Mouse (Mus musculus): Measurements from ENCODE around the gene Rap1a. TPM values are rescaled to one million over a fixed set of nuclear protein-coding genes. Genes with fewer than 3 reads are reported as not detected.
A peak's percentile ranks its signal among the peaks of the same experiment; 100 is the strongest.

Gene Rap1a
- total and polyA plus RNA-seq, 2 experiments from 2014 or later, result 17.8 to 91.0 TPM

DNA sequence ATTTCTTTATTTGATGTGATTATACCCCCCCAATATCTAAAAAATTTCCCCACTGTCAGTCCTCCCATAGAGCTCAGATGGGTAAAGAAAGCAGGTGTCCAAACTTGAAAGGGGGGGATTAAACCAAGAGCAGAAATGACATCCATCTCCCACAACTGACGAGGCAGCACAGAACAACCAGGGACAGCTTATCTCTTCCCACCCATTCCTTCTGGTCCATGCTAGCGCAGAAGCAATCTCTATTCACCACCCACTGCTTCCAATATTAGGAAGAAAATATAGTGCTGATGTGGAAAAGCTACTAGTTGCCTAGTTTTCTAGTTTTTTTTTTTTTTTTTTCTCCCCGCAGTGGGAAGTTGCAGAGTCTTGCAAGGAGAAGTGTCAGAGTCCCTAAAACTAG, 34.7 kb upstream of the Rap1a start:
- 52% methylated on average over 3 of the region's 3 CpGs for WGBS
- H3K4me1 ChIP-seq (ENCODE audit: control insufficient read depth, insufficient read depth), result no peaks in the 10 kb centered on the region
- H3K27me3 ChIP-seq (ENCODE audit: control insufficient read depth, insufficient read depth, low read length), result no peaks in the 10 kb centered on the region
- ATAC-seq (ENCODE audit: insufficient read depth, low read depth) (no peak), DNase-seq (ENCODE audit: low spot score) (no peak)
- no peak for TF ChIP-seq CTCF (IDR thresholded peaks at IDR 0.05; ENCODE audit: low read depth)
- TF ChIP-seq EP300 (IDR thresholded peaks at IDR 0.05; ENCODE audit: low read depth), result no peak
- no peak overlapping the region for H3K4me2 ChIP-seq (ENCODE audit: low read depth, low read length)
- no peak overlapping the region for H3K4me3 ChIP-seq (ENCODE audit: low read depth, low read length)
- no peaks in the 10 kb centered on the region for H3K36me3 ChIP-seq (replicated peaks; ENCODE audit: control insufficient read depth, insufficient read depth, low read length)
- H3K9me3 ChIP-seq (replicated peaks; ENCODE audit: control insufficient read depth, low read length), result no peaks in the 10 kb centered on the region
- no peak overlapping the region for H3K9ac ChIP-seq (replicated peaks; ENCODE audit: low read depth, low read length)
- H3K27ac ChIP-seq (ENCODE audit: low read depth), result no peak overlapping the region

DNA sequence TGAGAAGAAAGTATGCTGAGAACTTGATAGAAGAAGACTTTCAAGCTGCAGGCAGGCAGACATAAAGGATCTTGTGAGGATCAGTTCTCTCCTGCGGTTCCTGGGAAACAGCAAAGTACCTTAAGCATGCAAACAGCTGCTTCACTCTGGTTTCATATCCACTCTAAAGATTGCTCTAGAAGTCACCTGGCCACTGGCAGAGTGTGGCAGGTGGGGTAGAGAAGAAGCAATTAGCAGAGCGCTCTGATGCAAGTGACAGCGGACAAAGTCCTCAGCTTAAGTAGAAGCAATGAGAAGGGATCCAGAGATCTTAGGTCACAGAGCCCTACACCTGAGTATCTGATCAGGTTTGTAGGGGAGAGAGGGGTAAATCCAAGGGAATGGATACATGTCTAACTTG, 30.4 kb upstream of the Rap1a start:
- WGBS, result 90% methylated on average over 3 of the region's 3 CpGs

DNA sequence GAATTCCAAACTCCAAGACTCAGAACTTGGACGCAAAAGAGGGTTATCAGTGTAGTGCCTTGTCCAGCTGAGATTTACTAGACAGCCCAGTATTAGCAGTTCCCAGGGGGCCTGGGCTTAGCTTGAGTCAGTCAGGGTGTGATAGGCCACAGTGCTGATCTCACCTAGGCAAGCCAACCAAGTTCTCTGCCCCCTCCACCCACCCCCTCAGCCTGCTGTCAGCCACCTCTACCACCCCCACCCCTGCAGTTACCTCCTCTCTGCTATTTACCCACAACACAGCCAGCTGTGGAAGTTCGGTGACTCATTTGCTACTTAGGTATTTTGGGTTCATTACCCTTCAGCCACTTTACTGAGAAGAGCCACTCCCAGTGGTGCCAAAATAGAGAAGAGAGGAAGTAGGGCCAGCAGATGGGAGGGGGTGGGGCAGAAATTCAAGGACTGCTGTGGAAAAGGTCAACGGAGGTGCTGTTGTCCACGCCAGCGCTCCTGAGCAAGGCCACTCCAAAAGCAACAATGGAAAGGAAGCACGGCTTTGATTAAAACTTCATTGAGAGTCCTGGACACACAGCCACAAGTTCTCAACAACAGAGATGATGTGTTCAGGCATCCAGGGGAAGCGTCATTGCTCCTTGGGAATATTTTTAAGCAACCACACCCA, 24.5 kb upstream of the Rap1a start:
- 19% methylated on average over 7 of the region's 7 CpGs for WGBS
- H3K4me2 ChIP-seq (ENCODE audit: low read depth, low read length), result 0 out of 2 replicates have a peak overlapping the region, but pooled peaks have one; percentile 15
- H3K9me3 ChIP-seq (replicated peaks; ENCODE audit: control insufficient read depth, low read length), result no peaks in the 10 kb centered on the region
- H3K4me1 ChIP-seq (ENCODE audit: control insufficient read depth, insufficient read depth), result peaks cover 20% of the 10 kb centered on the region
- ATAC-seq (ENCODE audit: insufficient read depth, low read depth) (peak; percentile 92), DNase-seq (ENCODE audit: low spot score) (peak; percentile 91)
- H3K4me3 ChIP-seq (ENCODE audit: low read depth, low read length), result no peak overlapping the region
- no peak for TF ChIP-seq CTCF (IDR thresholded peaks at IDR 0.05; ENCODE audit: low read depth)
- peak; percentile 86 for TF ChIP-seq EP300 (IDR thresholded peaks at IDR 0.05; ENCODE audit: low read depth)
- H3K36me3 ChIP-seq (replicated peaks; ENCODE audit: control insufficient read depth, insufficient read depth, low read length), result no peaks in the 10 kb centered on the region
- no peak overlapping the region for H3K9ac ChIP-seq (replicated peaks; ENCODE audit: low read depth, low read length)
- peak overlapping the region; percentile 78 for H3K27ac ChIP-seq (ENCODE audit: low read depth)
- H3K27me3 ChIP-seq (ENCODE audit: control insufficient read depth, insufficient read depth, low read length), result peaks cover under 1% of the 10 kb centered on the region; the same call in 1 of the 2 replicates

More for the DNA sequence above, 30.4 kb upstream of the Rap1a start:
- ATAC-seq (ENCODE audit: insufficient read depth, low read depth) (no peak), DNase-seq (ENCODE audit: low spot score) (no peak)
- Histone ChIP-seq H3K4me2 (ENCODE audit: low read depth, low read length) (no peak overlapping the region), H3K4me1 (ENCODE audit: control insufficient read depth, insufficient read depth) (0 out of 2 replicates have a peak, but pooled peaks cover under 1% of the 10 kb centered on the region), H3K4me3 (ENCODE audit: low read depth, low read length) (no peak overlapping the region), H3K36me3 (replicated peaks; ENCODE audit: control insufficient read depth, insufficient read depth, low read length) (no peaks in the 10 kb centered on the region), H3K9ac (replicated peaks; ENCODE audit: low read depth, low read length) (no peak overlapping the region), H3K27ac (ENCODE audit: low read depth) (no peak overlapping the region), H3K9me3 (replicated peaks; ENCODE audit: control insufficient read depth, low read length) (no peaks in the 10 kb centered on the region), H3K27me3 (ENCODE audit: control insufficient read depth, insufficient read depth, low read length) (no peaks in the 10 kb centered on the region)
- TF ChIP-seq EP300 (IDR thresholded peaks at IDR 0.05; ENCODE audit: low read depth) (no peak), CTCF (IDR thresholded peaks at IDR 0.05; ENCODE audit: low read depth) (no peak)

DNA sequence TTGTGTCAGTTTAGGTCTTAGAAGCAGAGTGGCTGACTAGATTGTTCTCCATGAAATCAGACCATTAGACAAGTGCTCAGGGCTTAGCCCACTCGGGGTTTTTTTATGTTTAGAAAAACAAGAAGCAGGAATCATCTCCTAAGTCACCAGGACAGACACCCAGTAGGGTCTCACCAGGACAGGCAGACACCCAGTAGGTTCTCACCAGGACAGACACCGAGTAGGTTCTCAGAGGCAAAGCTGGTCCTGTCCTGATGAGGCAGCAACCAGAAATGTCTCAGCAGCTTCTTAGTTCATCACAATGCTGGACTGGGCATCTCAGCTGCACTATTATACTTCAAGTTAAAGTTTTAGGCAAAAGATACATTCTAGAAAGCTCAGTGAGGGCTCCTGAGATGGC, 23.6 kb upstream of the Rap1a start:
- DNase-seq (ENCODE audit: low spot score) (no peak), ATAC-seq (ENCODE audit: insufficient read depth, low read depth) (no peak)
- no peaks in the 10 kb centered on the region for H3K36me3 ChIP-seq (replicated peaks; ENCODE audit: control insufficient read depth, insufficient read depth, low read length)
- no peak overlapping the region for H3K9ac ChIP-seq (replicated peaks; ENCODE audit: low read depth, low read length)
- H3K27ac ChIP-seq (ENCODE audit: low read depth), result no peak overlapping the region; the same call in 1 of the 2 replicates
- peaks cover 10% of the 10 kb centered on the region for H3K27me3 ChIP-seq (ENCODE audit: control insufficient read depth, insufficient read depth, low read length)
- H3K9me3 ChIP-seq (replicated peaks; ENCODE audit: control insufficient read depth, low read length), result no peaks in the 10 kb centered on the region
- H3K4me1 ChIP-seq (ENCODE audit: control insufficient read depth, insufficient read depth), result peaks cover 20% of the 10 kb centered on the region
- no peak overlapping the region for H3K4me2 ChIP-seq (ENCODE audit: low read depth, low read length)
- 41% methylated on average over 2 of the region's 2 CpGs for WGBS
- no peak for TF ChIP-seq EP300 (IDR thresholded peaks at IDR 0.05; ENCODE audit: low read depth)
- TF ChIP-seq CTCF (IDR thresholded peaks at IDR 0.05; ENCODE audit: low read depth), result no peak
- no peak overlapping the region for H3K4me3 ChIP-seq (ENCODE audit: low read depth, low read length)

DNA sequence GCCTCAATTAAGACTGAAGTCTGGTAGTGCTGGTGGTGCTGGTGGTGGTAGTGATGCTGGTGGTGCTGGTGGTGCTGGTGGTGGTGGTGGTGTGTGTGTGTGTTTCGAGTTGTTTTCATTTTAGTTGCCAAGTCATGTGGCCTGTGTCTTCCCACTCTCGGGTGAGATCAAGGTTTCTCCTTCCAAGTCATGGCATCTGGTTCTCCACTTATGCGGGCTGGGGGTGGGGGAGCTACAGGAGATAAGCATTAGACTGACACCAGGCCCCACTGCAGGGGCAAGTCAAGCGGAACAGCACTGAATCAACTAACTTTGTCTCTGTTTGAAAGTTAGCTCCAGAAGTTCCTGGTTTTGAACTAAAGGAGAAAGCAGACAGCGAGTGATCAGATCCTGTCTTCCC, 23.0 kb upstream of the Rap1a start:
- no peaks in the 10 kb centered on the region for H3K9me3 ChIP-seq (replicated peaks; ENCODE audit: control insufficient read depth, low read length)
- no peak overlapping the region for H3K9ac ChIP-seq (replicated peaks; ENCODE audit: low read depth, low read length)
- 31% methylated on average over 5 of the region's 5 CpGs for WGBS
- no peaks in the 10 kb centered on the region for H3K36me3 ChIP-seq (replicated peaks; ENCODE audit: control insufficient read depth, insufficient read depth, low read length)
- peaks cover 15% of the 10 kb centered on the region for H3K27me3 ChIP-seq (ENCODE audit: control insufficient read depth, insufficient read depth, low read length)
- no peak overlapping the region for H3K4me3 ChIP-seq (ENCODE audit: low read depth, low read length)
- no peak overlapping the region; the same call in 1 of the 2 replicates for H3K27ac ChIP-seq (ENCODE audit: low read depth)
- H3K4me1 ChIP-seq (ENCODE audit: control insufficient read depth, insufficient read depth), result peaks cover 20% of the 10 kb centered on the region
- DNase-seq (ENCODE audit: low spot score) (no peak), ATAC-seq (ENCODE audit: insufficient read depth, low read depth) (no peak)
- H3K4me2 ChIP-seq (ENCODE audit: low read depth, low read length), result no peak overlapping the region
- TF ChIP-seq EP300 (IDR thresholded peaks at IDR 0.05; ENCODE audit: low read depth), result no peak

DNA sequence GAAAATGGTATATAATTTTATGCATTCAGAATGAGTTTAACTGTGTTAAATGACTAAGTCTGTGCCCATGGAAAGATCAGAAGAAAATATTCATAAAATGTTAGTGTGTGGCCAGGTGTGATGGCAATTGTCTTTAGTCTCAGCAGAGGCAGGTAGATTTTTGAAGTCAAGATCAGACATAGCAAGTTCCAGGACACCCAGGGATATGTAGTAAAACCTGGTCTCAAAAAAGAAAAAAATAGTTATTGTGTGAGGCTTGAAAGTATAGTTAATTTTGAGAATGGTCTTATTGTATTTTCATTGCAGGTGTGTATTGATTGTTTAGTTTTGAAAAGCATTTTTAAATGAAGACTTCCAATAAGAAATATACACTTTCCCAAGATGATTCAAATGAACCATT, 22.5 kb upstream of the Rap1a start:
- ATAC-seq (ENCODE audit: insufficient read depth, low read depth), result no peak
- H3K27me3 ChIP-seq (ENCODE audit: control insufficient read depth, insufficient read depth, low read length), result peaks cover 19% of the 10 kb centered on the region
- no peak overlapping the region for H3K27ac ChIP-seq (ENCODE audit: low read depth)
- no peak for TF ChIP-seq EP300 (IDR thresholded peaks at IDR 0.05; ENCODE audit: low read depth)
- no peak for TF ChIP-seq CTCF (IDR thresholded peaks at IDR 0.05; ENCODE audit: low read depth)
- H3K36me3 ChIP-seq (replicated peaks; ENCODE audit: control insufficient read depth, insufficient read depth, low read length), result no peaks in the 10 kb centered on the region
- H3K9me3 ChIP-seq (replicated peaks; ENCODE audit: control insufficient read depth, low read length), result no peaks in the 10 kb centered on the region
- no peak overlapping the region for H3K4me3 ChIP-seq (ENCODE audit: low read depth, low read length)
- no peak for DNase-seq (ENCODE audit: low spot score)
- peaks cover 20% of the 10 kb centered on the region for H3K4me1 ChIP-seq (ENCODE audit: control insufficient read depth, insufficient read depth)
- no peak overlapping the region for H3K4me2 ChIP-seq (ENCODE audit: low read depth, low read length)
- no peak overlapping the region for H3K9ac ChIP-seq (replicated peaks; ENCODE audit: low read depth, low read length)

All from heart, postnatal 0 days (tissue).